Mouse (Mus musculus) heart, embryonic 14.5 days (tissue): ENCODE results near the gene Bglap. TPM values are rescaled to one million over a fixed set of nuclear protein-coding genes. Genes with fewer than 3 reads are reported as not detected.

ENCODE experiments used
- ATAC-seq: fragments of 200-750 bp; cut with Nextera tagmentation; 2 replicates; pipeline ENCODE4 v1.8.0; 2017; ENCODE audit warnings: low read depth, moderate TSS enrichment; ENCODE audit not compliant: insufficient number of reproducible peaks, insufficient read depth, low FRiP score
- H3K27ac ChIP-seq, 2 experiments: fragments of 200-500 bp in 1 of 2; fragments of 300-500 bp in 1 of 2; sonication (generic) in 1 of 2; replicated peaks in 1 of 2; 2 replicates each; pipeline ENCODE4 v1.5.1; 2012 to 2014; ENCODE audit warnings: low read depth in 2 of 2, low read length in 2 of 2, control low read depth in 1 of 2, mild to moderate bottlenecking in 1 of 2, mixed read lengths in 1 of 2; ENCODE audit not compliant: control insufficient read depth in 1 of 2, insufficient read depth in 1 of 2
- H3K27me3 ChIP-seq: fragments of 300-500 bp; sonication (generic); 2 replicates; pipeline ENCODE4 v1.6.1; 2014; ENCODE audit warnings: mild to moderate bottlenecking, low read length, control low read depth; ENCODE audit not compliant: control insufficient read depth, insufficient read depth
- H3K36me3 ChIP-seq: fragments of 300-500 bp; sonication (generic); 2 replicates; pipeline ENCODE4 v1.6.1; 2014; ENCODE audit warnings: mild to moderate bottlenecking, control low read depth, low read length, mixed read lengths; ENCODE audit not compliant: control insufficient read depth, insufficient read depth
- H3K4me1 ChIP-seq, 2 experiments: fragments of 200-500 bp in 1 of 2; fragments of 300-500 bp in 1 of 2; sonication (generic) in 1 of 2; 2 replicates each; pipeline ENCODE4 v1.6.1; 2012 to 2014; ENCODE audit warnings: low read length in 2 of 2, control low read depth in 1 of 2, mixed read lengths in 1 of 2; ENCODE audit not compliant: control insufficient read depth in 2 of 2, insufficient read depth in 2 of 2
- H3K4me2 ChIP-seq: fragments of 300-500 bp; sonication (generic); 2 replicates; pipeline ENCODE4 v1.6.1; 2014; ENCODE audit warnings: mild to moderate bottlenecking, low read length
- H3K4me3 ChIP-seq, 2 experiments: fragments of 200-500 bp in 1 of 2; fragments of 300-500 bp in 1 of 2; sonication (generic) in 1 of 2; 2 replicates each; pipeline ENCODE4 v1.5.1; 2012 to 2014; ENCODE audit warnings: low read length in 2 of 2, mild to moderate bottlenecking in 2 of 2, control low read depth in 1 of 2, low read depth in 1 of 2, moderate library complexity in 1 of 2; ENCODE audit not compliant: control insufficient read depth in 1 of 2, insufficient read depth in 1 of 2
- H3K9ac ChIP-seq: fragments of 300-500 bp; sonication (generic); 2 replicates; pipeline ENCODE4 v1.6.1; 2014; ENCODE audit warnings: mild to moderate bottlenecking, low read length
- H3K9me3 ChIP-seq: fragments of 300-500 bp; sonication (generic); 2 replicates; pipeline ENCODE4 v1.6.1; 2016; ENCODE audit warnings: low read length, control low read depth; ENCODE audit not compliant: control insufficient read depth
- WGBS: fragments of 180-500 bp; shearing (Covaris S2); extraction: QIAGEN DNeasy Blood & Tissue Kit; methylation state at CpG from one replicate; pipeline ENCODE4 v1.1.7; 2014; 5-methylcytosine and 5-hydroxymethylcytosine counted together
- polyA plus RNA-seq: library from polyadenylated mRNA; unstranded; fragments of >200 nt; fragmentation: Nextera tagmentation; extraction: Ambion mirVana; gene quantifications from 2 replicates; pipeline ENCODE4 v1.2.1, GENCODE M21; 2014

Bglap gene
- polyA plus RNA-seq, 1 experiment from 2014 or later: not detected

- Histone ChIP-seq H3K4me2 (no peak overlapping the region), H3K9me3 (no peaks in the 10 kb centered on the region), H3K27ac (no peak overlapping the region), H3K36me3 (peaks cover 70% of the 10 kb centered on the region), H3K4me1 (peaks cover 15 to 22% of the 10 kb centered on the region in 2 experiments), H3K4me3 (no peak overlapping the region), H3K27me3 (peaks cover 15% of the 10 kb centered on the region), H3K9ac (no peak overlapping the region)
- ATAC-seq: no peak
- 64% methylated on average over 6 of the region's 6 CpGs for WGBS
Observed at GRCm38 (mm10) chr3:88361096-88361495, 23.2 kb downstream of the Bglap start.

- no peak overlapping the region for H3K4me3 ChIP-seq
- H3K36me3 ChIP-seq: peaks cover 82% of the 10 kb centered on the region
- H3K9me3 ChIP-seq: no peaks in the 10 kb centered on the region
- H3K4me2 ChIP-seq: no peak overlapping the region
- no peak overlapping the region for H3K9ac ChIP-seq
- peak overlapping the region; percentile 28 to 41; a peak in 2 of 4 replicates for H3K27ac ChIP-seq
- peaks cover 15 to 22% of the 10 kb centered on the region in 2 experiments for H3K4me1 ChIP-seq
- H3K27me3 ChIP-seq: 0 out of 2 replicates have a peak, but pooled peaks cover 4% of the 10 kb centered on the region
- WGBS: 66% methylated on average over 3 of the region's 3 CpGs
- no peak for ATAC-seq
Observed at GRCm38 (mm10) chr3:88359989-88360388, 24.3 kb downstream of the Bglap start.

GRCm38 (mm10) chr3:88359584-88359983 is 24.7 kb downstream of the Bglap start:
- H3K9me3 ChIP-seq: no peaks in the 10 kb centered on the region
- 43% methylated on average over 5 of the region's 5 CpGs for WGBS
- ATAC-seq: no peak
- H3K27me3 ChIP-seq: 0 out of 2 replicates have a peak, but pooled peaks cover 1% of the 10 kb centered on the region
- no peak overlapping the region for H3K4me2 ChIP-seq
- peaks cover 11 to 18% of the 10 kb centered on the region in 2 experiments for H3K4me1 ChIP-seq
- no peak overlapping the region for H3K4me3 ChIP-seq
- H3K9ac ChIP-seq: no peak overlapping the region
- peaks cover 86% of the 10 kb centered on the region for H3K36me3 ChIP-seq
- H3K27ac ChIP-seq: peak overlapping the region; percentile 28 to 41; a peak in 2 of 4 replicates

- Histone ChIP-seq H3K4me1 (peaks cover 2 to 5% of the 10 kb centered on the region in 2 experiments; a peak in 1 of 4 replicates), H3K27me3 (no peaks in the 10 kb centered on the region), H3K4me2 (no peak overlapping the region), H3K27ac (no peak overlapping the region), H3K9ac (no peak overlapping the region), H3K9me3 (no peaks in the 10 kb centered on the region), H3K36me3 (peaks cover 100% of the 10 kb centered on the region), H3K4me3 (no peak overlapping the region)
- no peak for ATAC-seq
- WGBS: 89% methylated on average over 8 of the region's 8 CpGs
Observed at GRCm38 (mm10) chr3:88354396-88355165, 29.7 kb downstream of the Bglap start.

- no peak overlapping the region for H3K4me2 ChIP-seq
- no peak overlapping the region for H3K9ac ChIP-seq
- H3K27ac ChIP-seq: no peak overlapping the region
- no peak overlapping the region for H3K4me3 ChIP-seq
- H3K9me3 ChIP-seq: no peaks in the 10 kb centered on the region
- H3K36me3 ChIP-seq: peaks cover 100% of the 10 kb centered on the region
- 91% methylated on average over 9 of the region's 9 CpGs for WGBS
- H3K27me3 ChIP-seq: no peaks in the 10 kb centered on the region
- H3K4me1 ChIP-seq: no peaks in the 10 kb centered on the region
- no peak for ATAC-seq
Observed at GRCm38 (mm10) chr3:88352907-88353306, 31.4 kb downstream of the Bglap start.

GRCm38 (mm10) chr3:88350732-88351131 is 33.5 kb downstream of the Bglap start:
- Histone ChIP-seq H3K4me3 (no peak overlapping the region), H3K36me3 (peaks cover 100% of the 10 kb centered on the region), H3K27me3 (no peaks in the 10 kb centered on the region), H3K9ac (no peak overlapping the region), H3K4me1 (no peaks in the 10 kb centered on the region), H3K9me3 (no peaks in the 10 kb centered on the region), H3K27ac (no peak overlapping the region), H3K4me2 (no peak overlapping the region)
- ATAC-seq: no peak
- 62% methylated on average over 13 of the region's 13 CpGs for WGBS

- WGBS: 63% methylated on average over 3 of the region's 3 CpGs
Observed at GRCm38 (mm10) chr3:88339006-88339405, 45.3 kb downstream of the Bglap start.

More at GRCm38 (mm10) chr3:88339006-88339405, 45.3 kb downstream of the Bglap start:
- Histone ChIP-seq H3K36me3 (peaks cover 34% of the 10 kb centered on the region), H3K27me3 (no peaks in the 10 kb centered on the region), H3K4me1 (peaks cover 11 to 26% of the 10 kb centered on the region in 2 experiments), H3K27ac (no peak overlapping the region), H3K9ac (0 out of 2 replicates have a peak overlapping the region, but pooled peaks have one; percentile 42), H3K9me3 (no peaks in the 10 kb centered on the region), H3K4me3 (no peak overlapping the region), H3K4me2 (peak overlapping the region; percentile 4; the same call in 1 of the 2 replicates)
- ATAC-seq: no peak
